Mouse (Mus musculus): ENCODE results near the gene Egfl8.

- no peak for TF ChIP-seq CTCF (IDR thresholded peaks at IDR 0.05; ENCODE audit: extremely low read depth, insufficient read depth, insufficient read length, insufficient replicate concordance)
- TF ChIP-seq POLR2A (IDR thresholded peaks at IDR 0.05; ENCODE audit: low read depth, low read length) = no peak
Measured at GRCm38 (mm10) chr17:34624981-34625380, 9.2 kb upstream of the Egfl8 start.

All from spleen, adult 2 months (tissue).